Mouse (Mus musculus) hindbrain, embryonic 12.5 days (tissue): ENCODE results near the gene Srp68. TPM values are rescaled to one million over a fixed set of nuclear protein-coding genes. Genes with fewer than 3 reads are reported as not detected.
A peak's percentile ranks its signal among the peaks of the same experiment; 100 is the strongest.
"Not testable (repeated sequence)": the region's sequence is repeated elsewhere in the genome, so short reads cannot be mapped to it uniquely, and the experiment has no call there.

Experiments
- ATAC-seq: fragments of 200-750 bp; cut with Nextera tagmentation; 2 replicates; pipeline ENCODE4 v1.8.0; 2017; ENCODE audit warnings: moderate TSS enrichment; ENCODE audit not compliant: low FRiP score
- H3K27ac ChIP-seq: fragments of 300-500 bp; sonication (generic); 2 replicates; pipeline ENCODE4 v1.5.1; 2016; ENCODE audit warnings: mild to moderate bottlenecking
- H3K27me3 ChIP-seq: fragments of 300-500 bp; sonication (generic); 2 replicates; pipeline ENCODE4 v1.6.1; 2016; ENCODE audit warnings: mild to moderate bottlenecking
- H3K36me3 ChIP-seq: fragments of 300-500 bp; sonication (generic); 2 replicates; pipeline ENCODE4 v1.6.1; 2016; ENCODE audit warnings: mild to moderate bottlenecking
- H3K4me1 ChIP-seq: fragments of 300-500 bp; sonication (generic); 2 replicates; pipeline ENCODE4 v1.6.1; 2016
- H3K4me2 ChIP-seq: fragments of 300-500 bp; sonication (generic); replicated peaks from 2 replicates; pipeline ENCODE4 v1.6.1; 2016; ENCODE audit warnings: mild to moderate bottlenecking
- H3K4me3 ChIP-seq: fragments of 300-500 bp; sonication (generic); 2 replicates; pipeline ENCODE4 v1.5.1; 2016; ENCODE audit warnings: mild to moderate bottlenecking
- H3K9ac ChIP-seq: fragments of 300-500 bp; sonication (generic); 2 replicates; pipeline ENCODE4 v1.6.1; 2016; ENCODE audit warnings: mild to moderate bottlenecking, moderate library complexity
- H3K9me3 ChIP-seq: fragments of 300-500 bp; sonication (generic); replicated peaks from 2 replicates; pipeline ENCODE4 v1.6.1; 2016; ENCODE audit warnings: mild to moderate bottlenecking
- WGBS: fragments of 180-500 bp; shearing (Covaris S2); methylation state at CpG from one replicate; pipeline ENCODE4 v1.1.7; 2016; 5-methylcytosine and 5-hydroxymethylcytosine counted together
- polyA plus RNA-seq: library from polyadenylated mRNA; unstranded; fragments of >200 nt; fragmentation: Nextera tagmentation; extraction: Ambion mirVana; gene quantifications from 2 replicates; pipeline ENCODE4 v1.2.1, GENCODE M21; 2016

The Srp68 gene
- polyA plus RNA-seq, 1 experiment from 2014 or later = 88.0 TPM

DNA sequence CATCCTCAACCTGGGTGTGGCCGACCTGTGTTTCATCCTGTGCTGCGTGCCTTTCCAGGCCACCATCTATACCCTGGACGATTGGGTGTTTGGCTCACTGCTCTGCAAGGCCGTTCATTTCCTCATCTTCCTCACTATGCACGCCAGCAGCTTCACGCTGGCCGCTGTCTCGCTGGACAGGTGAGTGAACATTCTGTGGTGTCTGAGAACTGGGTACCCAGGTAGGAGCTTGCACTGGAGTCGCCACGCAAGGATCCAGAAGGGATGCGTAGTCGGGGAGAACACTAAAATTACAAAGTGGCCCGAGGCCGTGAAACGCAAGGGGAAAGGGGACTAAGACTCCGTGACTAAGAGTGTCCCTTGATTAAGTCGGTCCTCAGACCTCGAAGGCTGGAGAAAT lies 7.7 kb upstream of the Srp68 start:
- 3% methylated on average over 18 of the region's 18 CpGs for WGBS
- Histone ChIP-seq H3K27me3 (peaks cover 67% of the 10 kb centered on the region), H3K9ac (0 out of 2 replicates have a peak overlapping the region, but pooled peaks have one; percentile 41), H3K9me3 (no peaks in the 10 kb centered on the region), H3K4me2 (peak overlapping the region; percentile 52), H3K27ac (no peak overlapping the region), H3K4me3 (peak overlapping the region; percentile 31), H3K36me3 (no peaks in the 10 kb centered on the region), H3K4me1 (peaks cover 19% of the 10 kb centered on the region)
- ATAC-seq = no peak

DNA sequence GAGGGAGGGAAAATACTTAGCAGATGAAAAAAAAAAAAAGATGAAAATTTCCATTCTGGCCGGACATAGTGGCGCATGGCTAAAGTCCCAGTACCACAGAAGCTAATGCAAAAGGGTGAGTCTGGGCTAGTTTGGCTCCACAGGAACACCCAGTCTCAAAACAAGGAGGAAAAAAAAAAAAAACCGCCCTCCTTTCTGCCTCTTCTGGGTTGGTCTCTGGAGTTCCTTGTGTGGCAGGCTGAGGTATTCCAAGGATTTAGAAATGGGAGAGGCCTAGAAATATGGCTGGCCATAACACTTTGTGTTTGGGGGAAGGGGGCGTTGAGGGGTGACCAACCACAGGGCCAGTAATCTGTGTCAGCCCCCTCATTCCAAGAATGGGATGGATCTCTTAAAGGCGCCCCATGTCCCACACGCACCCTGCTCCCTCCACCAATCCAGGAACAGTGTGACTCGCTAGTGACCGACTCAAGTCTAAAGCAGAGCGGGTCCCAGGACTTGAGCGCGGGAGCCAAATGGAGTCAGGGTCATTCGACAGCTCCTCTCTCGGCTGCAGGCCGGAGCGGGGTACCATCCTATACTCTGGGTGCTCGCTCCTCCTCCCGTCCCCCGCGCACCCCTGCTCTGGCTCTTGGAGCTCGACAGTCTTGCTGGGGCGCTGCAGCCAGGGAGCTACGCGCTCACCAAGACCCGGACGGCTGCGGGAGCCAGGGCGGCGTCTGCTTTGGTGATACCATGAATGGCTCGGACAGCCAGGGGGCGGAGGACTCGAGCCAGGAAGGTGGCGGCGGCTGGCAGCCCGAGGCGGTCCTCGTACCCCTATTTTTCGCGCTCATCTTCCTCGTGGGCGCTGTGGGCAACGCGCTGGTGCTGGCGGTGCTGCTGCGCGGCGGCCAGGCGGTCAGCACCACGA lies 7.0 kb upstream of the Srp68 start, which contains the start of gene Galr2:
TSS of gene Galr2 (plus strand) at position 189 of the 913 bp plus-strand sequence.
- ATAC-seq = no peak
- WGBS = 6% methylated on average over 48 of the region's 48 CpGs
- H3K9me3 ChIP-seq = no peaks in the 10 kb centered on the region
- peaks cover 14% of the 10 kb centered on the region for H3K4me1 ChIP-seq
- H3K27ac ChIP-seq = no peak within 1 kb of the TSS
- peak within 1 kb of the TSS; percentile 41; the same call in 1 of the 2 replicates for H3K9ac ChIP-seq
- no peaks in the 10 kb centered on the region for H3K36me3 ChIP-seq
- H3K4me3 ChIP-seq = peak within 1 kb of the TSS; percentile 31
- H3K4me2 ChIP-seq = peak within 1 kb of the TSS; percentile 52
- peaks cover 65% of the 10 kb centered on the region for H3K27me3 ChIP-seq

DNA sequence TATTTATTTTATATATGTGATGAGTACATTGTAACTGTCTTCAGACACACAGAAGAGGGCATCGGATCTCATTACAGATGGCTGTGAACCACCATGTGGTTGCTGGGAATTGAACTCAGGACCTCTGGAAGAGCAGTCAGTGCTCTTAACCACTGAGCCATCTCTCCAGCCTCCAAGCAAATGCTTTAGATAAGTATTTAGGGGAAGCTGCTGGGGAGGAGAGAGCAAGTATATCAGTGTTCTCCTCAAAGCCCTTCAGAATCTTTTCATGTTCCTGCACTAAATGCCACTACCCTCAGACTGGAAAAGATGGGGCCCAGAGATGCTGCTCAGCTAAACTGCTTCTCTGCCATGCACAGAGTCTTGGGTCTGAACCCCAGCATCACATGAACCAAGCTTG lies 3.2 kb upstream of the Srp68 start:
- H3K9ac ChIP-seq, H3K4me2 ChIP-seq, ATAC-seq, H3K4me3 ChIP-seq, H3K27ac ChIP-seq, H3K36me3 ChIP-seq, H3K9me3 ChIP-seq: not testable (repeated sequence)
- Histone ChIP-seq H3K27me3 (peaks cover 26% of the 10 kb centered on the region), H3K4me1 (peaks cover 26% of the 10 kb centered on the region)
- 91% methylated on average over 1 of the region's 1 CpGs for WGBS

GRCm38 (mm10) chr11:116273469-116274044 lies 460 bp downstream of the Srp68 start:
- peak overlapping the region; percentile 90 for H3K9ac ChIP-seq
- H3K27ac ChIP-seq = peak overlapping the region; percentile 91
- H3K27me3 ChIP-seq = no peaks in the 10 kb centered on the region
- under 1% methylated on average over 38 of the region's 39 CpGs for WGBS
- peaks cover 20% of the 10 kb centered on the region for H3K4me1 ChIP-seq
- peaks cover 28% of the 10 kb centered on the region for H3K36me3 ChIP-seq
- peak overlapping the region; percentile 83 for H3K4me2 ChIP-seq
- ATAC-seq = peak; percentile 64
- no peaks in the 10 kb centered on the region for H3K9me3 ChIP-seq
- peak overlapping the region; percentile 78 for H3K4me3 ChIP-seq

GRCm38 (mm10) chr11:116272589-116273468 lies 1.2 kb downstream of the Srp68 start:
- Histone ChIP-seq H3K4me2 (peak overlapping the region; percentile 83), H3K27ac (no peak overlapping the region), H3K9me3 (no peaks in the 10 kb centered on the region), H3K27me3 (no peaks in the 10 kb centered on the region), H3K9ac (peak overlapping the region; percentile 90), H3K36me3 (peaks cover 35% of the 10 kb centered on the region), H3K4me3 (peak overlapping the region; percentile 78), H3K4me1 (peaks cover 20% of the 10 kb centered on the region)
- 61% methylated on average over 12 of the region's 12 CpGs for WGBS
- no peak for ATAC-seq

GRCm38 (mm10) chr11:116269560-116269959 lies 4.5 kb downstream of the Srp68 start:
- no peak for ATAC-seq
- Histone ChIP-seq H3K4me3 (no peak overlapping the region), H3K36me3 (peaks cover 66% of the 10 kb centered on the region), H3K27me3 (no peaks in the 10 kb centered on the region), H3K9ac (no peak overlapping the region), H3K4me1 (peaks cover 18% of the 10 kb centered on the region), H3K9me3 (no peaks in the 10 kb centered on the region), H3K4me2 (no peak overlapping the region), H3K27ac (no peak overlapping the region)
- 91% methylated on average over 8 of the region's 8 CpGs for WGBS

GRCm38 (mm10) chr11:116268313-116268712 lies 5.7 kb downstream of the Srp68 start:
- H3K27ac ChIP-seq = no peak overlapping the region
- H3K9ac ChIP-seq = no peak overlapping the region
- H3K9me3 ChIP-seq = no peaks in the 10 kb centered on the region
- 95% methylated on average over 6 of the region's 6 CpGs for WGBS
- no peak overlapping the region for H3K4me3 ChIP-seq
- H3K4me2 ChIP-seq = no peak overlapping the region
- no peaks in the 10 kb centered on the region for H3K27me3 ChIP-seq
- peaks cover 16% of the 10 kb centered on the region for H3K4me1 ChIP-seq
- peaks cover 79% of the 10 kb centered on the region for H3K36me3 ChIP-seq
- no peak for ATAC-seq

GRCm38 (mm10) chr11:116267637-116268036 lies 6.4 kb downstream of the Srp68 start:
- H3K4me2 ChIP-seq = no peak overlapping the region
- H3K4me3 ChIP-seq = no peak overlapping the region
- WGBS = 86% methylated on average over 8 of the region's 8 CpGs
- H3K4me1 ChIP-seq = peaks cover 11% of the 10 kb centered on the region
- no peaks in the 10 kb centered on the region for H3K27me3 ChIP-seq
- no peak for ATAC-seq
- no peak overlapping the region for H3K9ac ChIP-seq
- H3K27ac ChIP-seq = no peak overlapping the region
- H3K36me3 ChIP-seq = peaks cover 86% of the 10 kb centered on the region
- no peaks in the 10 kb centered on the region for H3K9me3 ChIP-seq

DNA sequence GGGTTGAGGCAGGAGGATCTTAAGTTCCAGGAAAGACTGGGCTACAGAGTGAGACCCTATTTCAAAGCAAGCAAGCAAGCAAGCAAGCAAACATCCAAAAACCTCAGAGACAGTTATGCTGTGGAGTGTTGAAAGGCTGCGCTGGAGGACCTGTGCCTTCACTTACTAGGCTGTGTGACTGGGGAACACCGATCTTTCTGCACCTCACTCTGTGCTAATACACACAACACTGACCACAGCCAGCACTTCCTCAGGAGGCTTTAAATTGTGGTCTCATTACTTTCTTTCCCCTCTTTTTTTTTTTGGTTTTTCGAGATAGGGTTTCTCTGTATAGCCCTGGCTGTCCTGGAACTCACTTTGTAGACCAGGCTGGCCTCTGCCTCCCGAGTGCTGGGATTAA lies 8.2 kb downstream of the Srp68 start:
- peaks cover 95% of the 10 kb centered on the region for H3K36me3 ChIP-seq

GRCm38 (mm10) chr11:116265352-116265751 lies 8.7 kb downstream of the Srp68 start:
- H3K4me1 ChIP-seq = no peaks in the 10 kb centered on the region; the same call in 1 of the 2 replicates
- H3K4me2 ChIP-seq = no peak overlapping the region
- WGBS = 94% methylated on average over 11 of the region's 11 CpGs
- no peak overlapping the region for H3K4me3 ChIP-seq
- no peak for ATAC-seq
- peaks cover 95% of the 10 kb centered on the region for H3K36me3 ChIP-seq
- no peaks in the 10 kb centered on the region for H3K9me3 ChIP-seq
- no peaks in the 10 kb centered on the region for H3K27me3 ChIP-seq
- no peak overlapping the region for H3K9ac ChIP-seq
- no peak overlapping the region for H3K27ac ChIP-seq

More for the DNA sequence above, 8.2 kb downstream of the Srp68 start:
- H3K9me3 ChIP-seq = no peaks in the 10 kb centered on the region
- no peak for ATAC-seq
- no peak overlapping the region for H3K9ac ChIP-seq
- H3K4me2 ChIP-seq = no peak overlapping the region
- no peaks in the 10 kb centered on the region; the same call in 1 of the 2 replicates for H3K4me1 ChIP-seq
- H3K4me3 ChIP-seq = no peak overlapping the region
- H3K27me3 ChIP-seq = no peaks in the 10 kb centered on the region
- 92% methylated on average over 4 of the region's 4 CpGs for WGBS
- no peak overlapping the region for H3K27ac ChIP-seq

- H3K27ac ChIP-seq = no peak overlapping the region
- no peak for ATAC-seq
Observed at GRCm38 (mm10) chr11:116260259-116260658, 13.8 kb downstream of the Srp68 start.

GRCm38 (mm10) chr11:116259461-116259860 lies 14.6 kb downstream of the Srp68 start:
- no peak overlapping the region for H3K27ac ChIP-seq
- no peak overlapping the region for H3K4me3 ChIP-seq
- no peak overlapping the region for H3K4me2 ChIP-seq
- WGBS = 95% methylated on average over 8 of the region's 8 CpGs
- no peak overlapping the region for H3K9ac ChIP-seq
- H3K27me3 ChIP-seq = no peaks in the 10 kb centered on the region
- ATAC-seq = no peak
- H3K4me1 ChIP-seq = no peaks in the 10 kb centered on the region
- peaks cover 93% of the 10 kb centered on the region for H3K36me3 ChIP-seq
- H3K9me3 ChIP-seq = no peaks in the 10 kb centered on the region

More at GRCm38 (mm10) chr11:116260259-116260658, 13.8 kb downstream of the Srp68 start:
- Histone ChIP-seq H3K9ac (no peak overlapping the region), H3K4me2 (no peak overlapping the region), H3K27me3 (no peaks in the 10 kb centered on the region), H3K36me3 (peaks cover 92% of the 10 kb centered on the region), H3K9me3 (no peaks in the 10 kb centered on the region), H3K4me3 (no peak overlapping the region), H3K4me1 (no peaks in the 10 kb centered on the region)
- 87% methylated on average over 7 of the region's 7 CpGs for WGBS
